Mouse (Mus musculus) erythroid progenitor cell, adult 5-6 weeks (primary cell): ENCODE results near the gene Poldip3. TPM values are rescaled to one million over a fixed set of nuclear protein-coding genes. Genes with fewer than 3 reads are reported as not detected.

ENCODE experiments used
- ATAC-seq: replicated peaks from 2 replicates; pipeline ENCODE4 v1.8.0; 2016; ENCODE audit warnings: moderate number of reproducible peaks, mild to moderate bottlenecking, moderate TSS enrichment, inconsistent platforms; ENCODE audit not compliant: poor library complexity, low FRiP score, severe bottlenecking
- total RNA-seq, 2 experiments: library from RNA; stranded (forward) in 1 of 2; stranded (reverse) in 1 of 2; fragments of 150-400 nt in 1 of 2; fragments of 186-747, 209-891 nt in 1 of 2; gene quantifications; 2 replicates each; pipeline versions ENCODE4 v1.2.3 to v1.2.4; 2015 to 2017; ENCODE audit warnings: low replicate concordance in 2 of 2

The Poldip3 gene
- total RNA-seq, 2 experiments from 2014 or later: 46.5 to 66.7 TPM

GRCm38 (mm10) chr15:83093687-83094086, 55.5 kb downstream of the Poldip3 start:
- ATAC-seq: no peak

DNA sequence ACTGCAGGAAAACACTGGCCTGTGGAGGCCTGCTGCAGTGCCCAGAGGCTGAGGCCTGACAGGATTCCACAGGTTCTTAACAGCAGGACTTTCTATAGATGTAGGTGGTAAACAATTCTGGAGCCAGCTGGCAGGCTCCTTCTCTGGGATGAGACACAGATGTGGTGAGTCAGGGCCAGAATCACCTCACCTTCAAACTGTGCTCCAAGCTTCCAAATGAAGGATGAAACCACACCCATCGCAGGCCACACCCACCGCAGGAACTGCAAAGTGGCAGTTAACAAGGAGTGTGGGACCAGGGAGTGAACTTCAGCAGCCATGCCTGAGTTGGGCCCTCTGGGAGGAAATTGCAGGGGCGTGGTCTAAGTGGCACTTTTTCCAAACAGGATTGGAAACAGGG, 58.3 kb downstream of the Poldip3 start:
- no peak for ATAC-seq

DNA sequence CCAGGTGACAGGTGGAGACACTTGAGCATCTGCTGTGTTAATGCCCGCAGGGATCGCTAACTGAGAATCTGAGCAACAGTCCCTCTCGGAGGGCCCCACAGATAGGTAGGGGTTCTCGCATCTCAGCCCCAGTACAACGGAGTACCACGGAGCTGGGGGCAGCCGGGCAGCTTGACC, 59.9 kb downstream of the Poldip3 start, which contains the start of gene Serhl:
Gene Serhl, plus strand, starts transcription at position 78 of the 177 bp plus-strand sequence.
- no peak for ATAC-seq

DNA sequence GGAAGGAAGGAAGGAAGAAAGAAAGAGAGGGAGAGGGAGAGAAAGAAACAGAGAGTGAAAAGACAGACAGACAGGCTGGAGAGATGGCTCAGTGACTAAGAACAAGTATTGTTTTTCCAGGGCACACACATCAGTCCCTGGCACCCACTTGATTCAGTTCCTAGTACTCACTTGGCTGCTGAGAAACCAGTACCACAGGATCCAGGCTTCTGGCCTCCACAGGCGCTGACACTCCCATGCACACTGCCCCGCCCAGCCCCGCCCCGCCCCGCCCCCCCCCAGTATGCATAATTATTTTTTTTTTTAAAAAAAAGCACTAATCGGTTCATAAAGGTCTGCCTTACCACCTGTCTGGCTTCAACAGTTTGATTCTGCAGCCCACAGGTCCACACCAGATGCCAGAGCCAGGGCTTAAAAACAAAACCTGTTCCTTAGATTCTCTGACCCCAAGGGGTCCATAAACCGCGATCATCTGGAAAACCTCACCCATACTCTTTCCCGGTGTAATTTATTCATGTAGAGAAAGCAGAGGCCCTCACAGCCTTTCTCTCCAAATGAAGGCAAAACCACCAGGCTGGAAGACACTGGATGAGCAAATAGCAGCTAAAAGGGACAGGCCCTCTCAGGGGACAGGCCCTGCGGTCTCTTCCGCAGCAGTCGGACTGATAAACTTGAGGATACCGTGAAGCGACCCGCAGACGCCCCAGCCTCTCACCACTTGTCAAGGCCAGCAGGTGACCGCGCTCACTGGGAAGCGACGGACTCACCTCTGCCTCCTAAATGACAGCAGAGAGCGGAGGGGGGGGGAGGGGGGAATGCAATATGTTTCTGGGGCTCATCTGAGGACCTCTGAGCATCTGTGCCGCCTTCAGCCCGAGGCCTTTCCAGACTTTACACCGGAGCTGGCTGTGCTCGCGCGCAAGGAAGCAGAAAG, 60.4 kb downstream of the Poldip3 start:
- ATAC-seq: no peak

DNA sequence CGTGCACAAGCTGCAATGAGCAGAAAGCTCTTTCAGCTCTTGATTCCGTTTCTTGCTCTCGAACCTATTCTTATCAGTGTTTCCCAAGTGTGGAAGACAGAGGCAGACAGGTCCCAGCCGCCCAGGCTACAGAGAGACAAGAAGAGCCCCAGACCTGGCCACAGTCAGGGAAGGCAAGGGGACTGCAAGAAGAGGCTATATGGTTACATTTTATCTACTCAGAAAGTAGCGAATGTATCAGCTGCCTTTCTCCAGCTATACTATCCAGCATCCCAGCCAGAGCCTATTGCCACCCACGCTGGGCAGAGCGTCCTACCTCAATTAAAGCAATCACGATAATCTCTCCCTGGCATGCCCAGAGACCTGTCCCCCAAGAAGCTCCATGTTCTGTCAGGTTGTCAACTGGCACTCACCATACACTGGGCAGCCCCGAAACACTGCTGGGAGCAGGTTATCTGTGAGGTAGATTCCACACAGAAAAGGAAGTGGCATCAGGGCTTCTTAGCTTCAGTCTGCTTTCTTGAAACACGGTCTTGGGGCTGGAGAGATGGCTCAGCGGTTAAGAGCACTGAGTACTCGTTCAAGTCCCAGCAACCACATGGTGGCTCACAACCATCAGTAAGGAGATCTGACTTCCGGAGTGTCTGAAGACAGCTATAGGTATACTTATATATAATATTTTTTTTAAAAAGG, 62.4 kb downstream of the Poldip3 start:
- no peak for ATAC-seq

GRCm38 (mm10) chr15:83085901-83086300, 63.3 kb downstream of the Poldip3 start:
- ATAC-seq: peak; percentile 63

- no peak for ATAC-seq
These were observed 65.1 kb downstream of the Poldip3 start for GRCm38 (mm10) chr15:83084022-83084640.

DNA sequence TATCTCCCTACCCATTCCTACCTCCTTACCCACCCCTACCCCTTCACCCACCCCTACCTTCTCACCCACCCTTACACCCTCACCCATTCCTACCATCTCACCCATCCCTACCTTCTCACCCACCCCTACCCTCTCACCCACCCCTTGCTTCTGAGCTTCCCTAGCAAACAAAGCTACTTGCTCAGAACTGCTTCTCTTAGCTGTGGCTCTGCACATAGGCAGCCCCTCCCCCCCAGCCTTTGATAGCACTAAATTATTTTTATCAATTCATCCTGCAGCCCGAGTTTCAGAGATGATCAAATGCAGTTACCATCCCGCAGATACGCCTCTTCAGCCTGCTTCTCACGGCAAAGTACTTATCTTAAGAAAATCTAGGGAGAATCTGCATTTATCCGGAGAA, 65.7 kb downstream of the Poldip3 start:
- no peak for ATAC-seq

Other genes starting within 250 kb of the Poldip3 start
- 35.0 and 36.0 TPM in 2 replicates for gene Tcf20, start 161.5 kb downstream of the Poldip3 start, total RNA-seq (2015; ENCODE audit: low replicate concordance)
- gene Tcf20, start 161.5 kb downstream of the Poldip3 start, total RNA-seq (2017; ENCODE audit: low replicate concordance): 51.7 and 55.5 TPM in 2 replicates
- 14.4 and 17.2 TPM in 2 replicates for gene Nfam1, start 116.1 kb downstream of the Poldip3 start, total RNA-seq (2015; ENCODE audit: low replicate concordance)
- gene Nfam1, start 116.1 kb downstream of the Poldip3 start, total RNA-seq (2017; ENCODE audit: low replicate concordance): 11.9 and 16.9 TPM in 2 replicates
- 21.8 and 33.2 TPM in 2 replicates for gene Serhl, start 59.9 kb downstream of the Poldip3 start, total RNA-seq (2015; ENCODE audit: low replicate concordance)
- gene Serhl, start 59.9 kb downstream of the Poldip3 start, total RNA-seq (2017; ENCODE audit: low replicate concordance): 3.0 and 5.9 TPM in 2 replicates
- gene Rrp7a, start 26.6 kb downstream of the Poldip3 start, total RNA-seq (2015; ENCODE audit: low replicate concordance): 12.6 and 16.9 TPM in 2 replicates
- 12.3 and 31.9 TPM in 2 replicates for gene Rrp7a, start 26.6 kb downstream of the Poldip3 start, total RNA-seq (2017; ENCODE audit: low replicate concordance)
- 106 and 112 TPM in 2 replicates for gene Cyb5r3, start 23.2 kb upstream of the Poldip3 start, total RNA-seq (2015; ENCODE audit: low replicate concordance)
- gene Cyb5r3, start 23.2 kb upstream of the Poldip3 start, total RNA-seq (2017; ENCODE audit: low replicate concordance): 48.1 and 57.9 TPM in 2 replicates
- gene A4galt, start 102.4 kb upstream of the Poldip3 start, total RNA-seq (2015; ENCODE audit: low replicate concordance): 0.84 and 1.8 TPM in 2 replicates
- not detected in 2 replicates for gene A4galt, start 102.4 kb upstream of the Poldip3 start, total RNA-seq (2017; ENCODE audit: low replicate concordance)
- gene Arfgap3, start 200.9 kb upstream of the Poldip3 start, total RNA-seq (2015; ENCODE audit: low replicate concordance): 19.3 and 50.5 TPM in 2 replicates
- 43.3 and 60.3 TPM in 2 replicates for gene Arfgap3, start 200.9 kb upstream of the Poldip3 start, total RNA-seq (2017; ENCODE audit: low replicate concordance)